Mouse (Mus musculus) heart, postnatal 14 days (tissue): ENCODE results near the gene Luzp2. TPM values are rescaled to one million over a fixed set of nuclear protein-coding genes. Genes with fewer than 3 reads are reported as not detected.

Source experiments
- DNase-seq, 2 experiments: peaks; one replicate each; pipeline ENCODE4 v3.0.0; 2021 to 2022
- intact Hi-C: fragments of 180-260 bp; cut with DNase I; formaldehyde crosslinking; loops from one replicate; pipeline ENCODE4 v1.15.1; 2025
- long read RNA-seq, 2 experiments: library from polyadenylated mRNA; stranded (forward); transcript quantifications; one replicate each; pipeline ENCODE4 v2.0.0; 2021
- total RNA-seq, 2 experiments: library from RNA; stranded (reverse); gene quantifications; 2 replicates each; pipeline ENCODE4 v1.2.3; 2021

Gene Luzp2
- total RNA-seq, result under 1 TPM; 0.14 to 0.17 TPM
- long read RNA-seq, experiment 1, result 0 reads
- long read RNA-seq, experiment 2, result 0 reads

DNA sequence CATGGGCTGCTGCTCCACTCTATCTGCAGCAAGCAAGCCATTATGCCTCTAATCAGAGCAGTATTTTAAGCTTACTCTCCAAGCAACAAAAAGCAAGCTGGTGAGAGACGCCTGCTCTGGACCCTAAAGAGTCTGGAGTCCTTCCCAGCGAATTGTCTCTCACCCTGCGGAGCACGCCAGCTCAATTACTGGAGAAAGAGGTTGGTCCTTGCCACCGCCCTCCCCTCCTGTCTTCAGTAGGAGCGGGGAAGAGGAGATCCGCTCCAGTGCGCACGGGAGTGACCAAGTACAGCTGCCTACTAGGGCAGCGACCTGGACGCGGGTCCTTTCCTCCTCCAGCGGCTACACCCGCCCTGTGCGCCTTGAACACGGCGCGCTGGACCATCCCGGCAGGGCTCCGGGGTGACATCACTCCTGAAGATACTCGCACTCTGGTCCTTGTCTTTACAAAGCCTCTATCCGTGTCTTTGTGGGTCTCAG, at the start of gene Luzp2:
Gene Luzp2, plus strand, starts transcription at position 127 of the 480 bp plus-strand sequence.
- intact Hi-C loops, result no loop called here
- DNase-seq, result no peak

- intact Hi-C loops, result no loop called here
- DNase-seq, result no peak
These were observed 47.8 kb upstream of the Luzp2 start for GRCm38 (mm10) chr7:54787456-54787855.

DNA sequence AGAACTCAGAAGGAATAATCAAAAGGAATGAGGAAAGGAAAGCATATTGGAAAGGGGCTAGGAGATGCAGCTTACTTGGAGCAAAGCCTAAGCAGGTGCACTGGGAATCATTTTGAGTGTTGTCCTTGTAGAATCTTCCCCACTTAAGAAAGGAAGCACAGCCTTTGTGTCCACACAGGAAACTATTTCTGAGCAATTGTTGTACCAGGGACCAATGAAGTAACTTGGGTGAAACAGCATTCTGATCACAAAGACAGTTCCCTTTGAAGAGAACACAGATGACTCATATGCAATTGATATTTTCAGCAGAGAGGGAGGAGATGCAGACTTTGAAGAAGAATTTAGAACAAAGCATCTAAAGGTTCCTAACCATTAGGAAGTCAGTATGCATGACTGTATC, 16.7 kb upstream of the Luzp2 start:
- intact Hi-C loops, result no loop called here

GRCm38 (mm10) chr7:54828751-54829150, 6.5 kb upstream of the Luzp2 start:
- DNase-seq, result no peak
- intact Hi-C loops, result no loop called here

More for the DNA sequence above, 16.7 kb upstream of the Luzp2 start:
- no peak for DNase-seq

DNA sequence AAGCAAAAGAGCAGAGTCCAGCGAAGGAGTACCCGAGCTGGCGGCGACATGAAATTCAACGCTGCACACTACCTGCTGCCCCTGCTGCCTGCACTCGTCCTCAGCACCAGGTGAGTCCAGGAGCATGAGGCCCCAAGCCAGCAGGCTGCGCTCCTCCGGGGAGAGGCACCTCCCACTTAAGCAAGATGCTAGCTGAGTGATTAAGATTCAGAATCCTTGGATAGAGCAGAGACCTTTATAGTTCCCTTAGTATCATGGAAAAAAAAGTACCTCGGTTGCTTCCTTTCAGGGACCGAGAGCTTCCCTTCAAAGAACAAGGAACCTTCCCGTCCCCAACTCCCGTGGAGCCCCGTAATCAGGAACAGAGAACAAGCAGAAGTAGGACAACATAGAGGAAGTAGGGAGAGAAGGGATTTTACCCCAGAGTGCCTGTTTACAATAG, 634 bp downstream of the Luzp2 start:
- intact Hi-C loops, result no loop called here
- no peak for DNase-seq

DNA sequence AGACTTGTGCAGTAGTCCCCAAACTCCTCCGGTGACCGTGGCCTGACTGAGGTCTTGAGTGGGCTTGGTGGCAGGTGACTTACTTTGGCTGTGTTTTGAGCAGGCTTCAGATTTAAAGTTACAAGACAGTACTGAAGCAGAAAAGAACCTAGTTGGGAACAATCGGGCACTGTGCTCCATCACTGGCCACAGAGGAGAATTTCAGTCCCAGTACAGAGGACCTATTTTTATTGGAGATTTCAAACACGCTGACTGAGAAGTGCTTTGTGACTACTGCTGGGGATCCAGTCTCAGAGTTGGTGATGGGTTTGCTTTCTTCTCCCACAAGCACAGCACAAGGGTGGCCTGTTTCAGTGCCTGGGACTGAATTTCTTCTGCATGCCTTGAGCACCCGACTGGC, 1.1 kb downstream of the Luzp2 start:
- intact Hi-C loops, result no loop called here
- DNase-seq, result no peak

DNA sequence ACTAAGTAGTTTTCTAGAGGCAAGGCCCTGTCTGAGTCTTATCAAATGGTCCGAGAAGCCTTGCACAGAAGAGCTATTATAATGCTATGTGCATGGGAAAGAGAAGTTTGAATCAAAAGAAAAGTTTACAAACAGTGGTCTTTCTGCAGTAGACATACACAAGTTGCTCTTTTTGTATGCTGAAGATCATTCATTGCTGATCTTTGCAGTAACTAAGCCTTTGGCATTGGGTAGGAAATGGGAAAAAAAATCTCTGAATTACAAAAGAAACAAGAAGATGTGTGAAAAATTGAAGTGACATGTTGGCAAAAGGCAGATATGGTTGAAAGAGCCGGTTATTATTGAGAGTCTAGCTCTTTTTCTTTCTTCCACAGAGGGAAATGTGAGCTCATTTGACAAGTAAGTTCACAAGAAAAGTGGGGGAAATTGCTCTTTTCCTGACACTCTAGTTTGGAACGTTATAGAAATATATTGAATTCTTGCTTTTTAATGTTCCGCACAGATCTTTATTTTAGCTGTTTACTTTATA, 7.6 kb downstream of the Luzp2 start:
- intact Hi-C loops, result no loop called here

GRCm38 (mm10) chr7:54845875-54846691, 10.8 kb downstream of the Luzp2 start:
- intact Hi-C loops, result no loop called here
- DNase-seq, result peak in 1 of 2 experiments; percentile 1

More for the DNA sequence above, 7.6 kb downstream of the Luzp2 start:
- DNase-seq, result no peak

GRCm38 (mm10) chr7:54846692-54847020, 11.4 kb downstream of the Luzp2 start:
- DNase-seq, result no peak

DNA sequence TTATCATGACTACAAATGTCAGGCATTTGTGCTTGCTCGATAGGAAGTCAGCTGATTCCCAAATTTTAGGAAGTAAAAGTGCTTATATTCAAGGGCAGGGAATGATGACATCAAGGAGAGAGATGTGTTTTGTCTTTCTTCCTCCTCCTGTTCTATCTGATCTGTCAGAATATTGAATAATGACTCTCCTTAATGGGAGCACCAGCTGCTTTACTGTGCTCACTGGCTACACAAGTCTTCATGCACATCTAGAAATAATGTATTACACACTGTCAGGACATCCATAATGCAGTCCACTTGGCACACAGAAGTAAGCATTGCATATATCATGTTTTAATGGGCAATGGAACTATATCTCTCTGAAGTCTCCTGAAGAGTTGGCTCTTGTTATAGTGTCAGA, 17.6 kb downstream of the Luzp2 start:
- no peak for DNase-seq
- intact Hi-C loops, result no loop called here

More at GRCm38 (mm10) chr7:54846692-54847020, 11.4 kb downstream of the Luzp2 start:
- intact Hi-C loops, result no loop called here

DNA sequence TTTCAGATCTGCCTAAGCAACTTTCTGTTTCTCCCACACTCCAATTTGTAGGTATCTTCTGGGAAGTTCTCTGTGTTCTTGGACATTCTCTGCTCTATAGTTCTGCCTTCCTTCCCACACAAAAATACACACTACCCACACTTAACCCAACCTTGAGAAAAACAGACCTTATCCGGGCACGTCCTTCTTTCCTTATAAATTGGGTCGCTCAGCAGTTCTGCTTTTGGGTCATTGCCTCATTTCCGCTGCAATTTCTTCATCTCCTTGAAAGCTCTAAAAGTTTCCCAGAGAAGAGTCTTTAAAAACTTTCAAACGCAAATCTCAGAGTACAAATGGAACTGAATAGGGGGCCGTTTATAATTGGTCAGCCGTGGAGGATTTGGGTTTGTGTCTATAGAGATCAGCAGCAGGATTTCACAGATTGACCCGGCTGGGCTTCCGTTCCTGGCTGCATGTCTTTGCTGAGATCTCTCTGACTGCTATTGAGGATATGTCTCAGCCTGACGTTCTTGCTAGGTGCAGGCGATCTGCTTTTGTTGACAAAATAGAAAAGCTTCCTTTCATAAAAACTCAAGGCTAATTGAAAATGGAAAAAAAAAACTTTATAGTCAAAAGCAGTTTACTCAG, 26.0 kb downstream of the Luzp2 start:
- intact Hi-C loops, result no loop called here

GRCm38 (mm10) chr7:54878928-54879644, 43.8 kb downstream of the Luzp2 start:
- intact Hi-C loops, result no loop called here
- DNase-seq, result no peak

More for the DNA sequence above, 26.0 kb downstream of the Luzp2 start:
- DNase-seq, result no peak

DNA sequence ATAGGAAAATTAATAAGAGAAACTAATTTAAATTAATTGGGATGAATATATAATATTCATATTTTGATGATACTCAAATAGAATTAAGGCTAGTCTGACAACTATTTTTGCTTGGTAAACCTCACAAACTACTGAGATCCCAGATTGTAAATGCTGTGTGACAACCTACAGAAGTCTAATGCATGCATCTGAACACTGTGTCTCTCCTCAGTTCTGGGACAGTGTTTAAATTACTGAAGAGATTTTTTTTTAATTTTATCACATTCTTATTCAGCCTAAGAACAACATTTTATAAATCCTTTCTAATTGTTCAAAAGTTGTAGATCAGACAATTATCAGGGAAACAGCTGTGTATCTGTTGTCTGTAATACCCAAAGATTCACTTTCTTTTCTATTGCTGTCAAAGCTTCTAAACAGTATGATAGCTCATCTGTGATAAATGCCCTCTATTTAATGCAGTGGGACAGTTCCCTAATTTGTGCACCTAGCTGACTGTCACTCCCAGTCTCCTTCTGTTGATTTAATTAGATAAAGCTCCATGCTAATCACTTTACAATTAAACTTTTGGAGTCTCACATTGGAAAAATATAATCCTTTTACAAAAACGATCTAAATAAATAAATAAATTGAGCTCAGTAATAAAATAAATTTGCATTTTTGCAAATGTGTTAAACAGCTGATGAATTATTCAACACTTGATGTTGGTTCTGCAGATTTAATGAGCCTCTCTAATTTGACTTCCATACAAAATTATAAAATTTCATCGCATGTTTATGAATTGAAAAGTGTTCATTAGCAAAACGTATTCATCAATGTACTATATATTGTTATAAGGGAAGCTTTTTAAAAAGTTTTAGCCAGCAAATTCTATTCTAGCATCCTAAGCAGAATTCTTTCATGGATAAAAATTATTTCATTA, 58.7 kb downstream of the Luzp2 start:
- intact Hi-C loops, result no loop called here
- no peak for DNase-seq

DNA sequence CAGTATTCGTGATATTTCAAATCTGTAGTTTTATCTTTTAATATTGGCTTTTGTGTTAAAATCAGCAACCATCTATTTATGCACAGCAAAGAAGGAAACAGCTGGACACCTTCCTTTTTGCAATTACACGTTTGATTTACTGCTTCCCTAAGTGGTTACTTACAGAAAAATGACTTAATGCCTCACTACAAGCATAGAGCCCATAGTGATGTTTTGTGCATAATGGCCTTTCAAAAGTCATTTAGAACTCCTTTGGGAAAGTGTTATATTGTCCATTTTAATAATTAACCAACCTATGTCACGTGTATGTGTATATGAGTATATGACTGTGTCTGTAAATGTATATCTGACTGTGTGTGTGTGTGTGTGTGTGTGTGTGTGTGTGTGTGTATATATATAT, 63.3 kb downstream of the Luzp2 start:
- intact Hi-C loops, result no loop called here
- DNase-seq, result no peak

DNA sequence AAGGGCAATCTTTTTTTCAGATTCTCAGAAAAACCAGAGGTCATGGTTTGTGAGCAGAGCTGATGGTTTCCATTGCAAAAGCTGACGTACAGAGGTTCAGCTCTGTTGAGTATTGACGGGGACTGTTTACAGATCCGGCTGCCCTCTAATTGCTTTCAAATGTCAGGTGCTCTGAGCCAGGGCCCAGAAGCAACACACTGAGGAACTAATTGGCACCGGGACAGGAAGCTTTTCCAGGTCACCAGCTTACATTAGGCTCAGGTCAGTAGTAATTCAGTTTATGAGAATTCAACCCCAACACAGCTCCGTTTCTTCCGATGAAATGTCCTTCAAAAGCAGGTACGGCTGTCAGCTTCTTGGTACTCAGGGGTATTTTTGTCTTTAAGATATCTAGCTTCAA, 74.7 kb downstream of the Luzp2 start:
- intact Hi-C loops, result no loop called here
- DNase-seq, result no peak

- intact Hi-C loops, result no loop called here
These were observed 78.7 kb downstream of the Luzp2 start for GRCm38 (mm10) chr7:54914030-54914429.

GRCm38 (mm10) chr7:54921991-54922390, 86.7 kb downstream of the Luzp2 start:
- intact Hi-C loops, result no loop called here
- no peak for DNase-seq

More at GRCm38 (mm10) chr7:54914030-54914429, 78.7 kb downstream of the Luzp2 start:
- no peak for DNase-seq

GRCm38 (mm10) chr7:54956759-54957158, 121.5 kb downstream of the Luzp2 start:
- no peak for DNase-seq

GRCm38 (mm10) chr7:54962678-54963077, 127.4 kb downstream of the Luzp2 start:
- DNase-seq, result no peak
- intact Hi-C loops, result no loop called here

More at GRCm38 (mm10) chr7:54956759-54957158, 121.5 kb downstream of the Luzp2 start:
- intact Hi-C loops, result no loop called here

DNA sequence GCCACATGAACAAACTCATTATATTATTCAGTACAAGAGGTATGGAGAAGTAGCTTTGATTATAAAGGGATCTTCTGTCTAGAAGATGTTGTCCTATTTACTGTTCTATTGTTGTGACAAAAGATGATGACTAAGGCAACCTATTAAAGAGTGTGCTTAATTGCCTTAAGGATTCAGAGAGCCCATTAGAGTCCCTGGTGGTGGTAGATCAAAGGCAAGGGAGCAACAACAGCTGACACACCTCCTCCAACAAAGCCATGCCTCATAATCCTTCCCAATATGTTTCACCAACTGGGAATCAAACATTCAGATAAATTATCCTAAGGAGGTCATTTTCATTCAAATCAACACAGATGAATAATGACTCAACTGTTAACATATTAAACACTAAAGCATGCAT, 142.1 kb downstream of the Luzp2 start:
- intact Hi-C loops, result no loop called here
- DNase-seq, result no peak
